Mouse (Mus musculus) monocyte, adult 5-6 weeks (primary cell): ENCODE results near the gene Scarf2. TPM values are rescaled to one million over a fixed set of nuclear protein-coding genes. Genes with fewer than 3 reads are reported as not detected.

Experiments used
- ATAC-seq: fragments of 153-309, 156-312 bp; replicated peaks from 2 replicates; pipeline ENCODE4 v1.8.0; 2017; ENCODE audit warnings: mild to moderate bottlenecking; ENCODE audit not compliant: low TSS enrichment, insufficient number of reproducible peaks, severe bottlenecking, poor library complexity, low FRiP score
- total RNA-seq: library from RNA; stranded (forward); fragments of 200-1000, 200-491, 200-594 nt; gene quantifications from 3 replicates; pipeline ENCODE4 v1.2.3, GENCODE M21; 2017

The Scarf2 gene
- total RNA-seq, 1 experiment from 2014 or later: not detected

DNA sequence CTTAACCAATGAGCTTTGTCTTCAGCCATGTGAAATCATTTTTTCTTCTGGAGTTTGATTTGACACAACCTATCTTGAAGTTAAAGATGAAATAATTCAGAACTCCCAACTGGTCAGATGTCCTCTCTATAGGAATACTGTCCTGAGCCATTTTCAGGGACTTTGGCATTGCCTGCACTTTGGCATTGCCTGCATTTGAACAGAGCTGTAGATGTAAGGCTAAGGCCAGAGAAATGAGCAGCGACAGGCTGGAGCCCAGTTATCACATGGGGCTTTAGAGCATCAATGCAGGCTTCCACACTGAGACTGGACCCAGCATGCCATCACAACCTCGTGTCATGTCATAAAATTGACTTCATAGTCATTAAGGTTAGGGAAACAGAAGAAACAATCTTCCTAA lies 56.2 kb downstream of the Scarf2 start:
- no peak for ATAC-seq

DNA sequence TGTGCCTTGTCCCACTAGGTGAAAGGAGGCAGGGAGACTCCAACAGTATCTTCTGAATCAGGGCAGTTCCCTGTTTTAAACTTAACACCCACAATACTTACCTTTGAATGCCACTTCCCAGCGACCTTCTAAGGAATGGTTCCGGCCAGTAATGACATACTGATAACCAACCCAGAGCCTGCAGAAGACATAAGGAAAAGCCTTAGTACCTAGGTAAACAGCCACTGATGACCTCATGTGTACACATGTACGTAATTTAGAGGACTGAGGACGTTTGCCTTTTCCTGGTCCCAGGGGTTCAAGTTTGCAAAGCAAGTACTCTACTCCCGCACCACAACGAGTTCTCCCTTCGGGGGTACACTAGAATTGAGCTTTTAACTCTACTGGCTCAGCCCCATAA lies 60.1 kb downstream of the Scarf2 start:
- no peak for ATAC-seq

Other genes with a start within 250 kb of the Scarf2 start
- gene Lrrc74b, start 236.0 kb upstream of the Scarf2 start, total RNA-seq: 0.75 TPM in 1 of 3 replicates, not detected in the others
- not detected in 3 replicates for gene P2rx6, start 235.4 kb upstream of the Scarf2 start, total RNA-seq
- gene Slc7a4, start 214.1 kb upstream of the Scarf2 start, total RNA-seq: 0.32 TPM in 1 of 3 replicates, not detected in the others
- 10.3 to 29.4 TPM (median 12.7 TPM) in 3 replicates for gene Smpd4, start 177.9 kb upstream of the Scarf2 start, total RNA-seq
- not detected in 3 replicates for gene Ccdc74a, start 150.8 kb upstream of the Scarf2 start, total RNA-seq
- 55.5 to 92.1 TPM (median 65.8 TPM) in 3 replicates for gene Med15, start 64.4 kb upstream of the Scarf2 start, total RNA-seq
- gene Klhl22, start 37.7 kb upstream of the Scarf2 start, total RNA-seq: 5.0 to 8.2 TPM (median 6.7 TPM) in 3 replicates
- not detected in 3 replicates for gene B830017H08Rik, start 35.8 kb downstream of the Scarf2 start, total RNA-seq
- 0.43 to 7.7 TPM (median 6.5 TPM) in 3 replicates for gene Car15, start 41.1 kb downstream of the Scarf2 start, total RNA-seq
- 2.1 to 2.9 TPM (median 2.5 TPM) in 3 replicates for gene Gm20518, start 94.4 kb downstream of the Scarf2 start, total RNA-seq
- gene Tssk1, start 96.9 kb downstream of the Scarf2 start, total RNA-seq: 0.67 TPM in 1 of 3 replicates, not detected in the others
- 24.9 to 38.2 TPM (median 37.0 TPM) in 3 replicates for gene Dgcr2, start 101.3 kb downstream of the Scarf2 start, total RNA-seq
- 2.2 TPM in 1 of 3 replicates, not detected in the others for gene Tssk2, start 101.4 kb downstream of the Scarf2 start, total RNA-seq
- 35.2 to 48.5 TPM (median 39.7 TPM) in 3 replicates for gene Ess2, start 114.1 kb downstream of the Scarf2 start, total RNA-seq
- gene Gsc2, start 117.8 kb downstream of the Scarf2 start, total RNA-seq: not detected in 3 replicates
- gene Slc25a1, start 130.9 kb downstream of the Scarf2 start, total RNA-seq: 28.5 to 36.6 TPM (median 33.8 TPM) in 3 replicates
- not detected in 3 replicates for gene Vpreb2, start 183.1 kb downstream of the Scarf2 start, total RNA-seq